Mouse (Mus musculus) ovary, adult 18-20 months (tissue): ENCODE results near the gene Rgsl1.
"Not testable (repeated sequence)": the region's sequence is repeated elsewhere in the genome, so short reads cannot be mapped to it uniquely, and the experiment has no call there.

Experiments
- DNase-seq: peaks from one replicate; pipeline ENCODE4 v3.0.0; 2022; ENCODE audit warnings: low spot score, mixed read lengths

Gene Rgsl1

DNA sequence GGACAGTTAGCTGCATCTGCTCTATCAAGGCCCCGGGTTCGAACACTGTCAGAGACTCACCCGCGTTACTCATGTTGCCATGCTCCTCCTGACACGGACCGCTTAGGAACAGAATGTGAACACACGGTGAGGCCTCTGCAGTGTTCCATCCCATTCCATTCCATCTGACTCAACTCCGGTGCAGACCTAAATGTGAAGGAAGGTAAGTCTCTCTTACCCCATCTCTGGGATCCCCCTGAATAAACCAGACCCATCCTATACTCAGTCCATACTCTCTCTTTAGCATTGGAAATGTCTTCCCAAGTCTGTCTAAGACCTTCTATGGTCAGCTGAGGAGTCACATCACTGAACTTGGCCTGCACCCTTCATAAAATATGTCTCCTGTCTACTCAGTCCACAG is at the start of gene Rgsl1:
Rgsl1 (minus strand) TSS at position 101 of the 400 bp plus-strand sequence.
- no peak for DNase-seq

DNA sequence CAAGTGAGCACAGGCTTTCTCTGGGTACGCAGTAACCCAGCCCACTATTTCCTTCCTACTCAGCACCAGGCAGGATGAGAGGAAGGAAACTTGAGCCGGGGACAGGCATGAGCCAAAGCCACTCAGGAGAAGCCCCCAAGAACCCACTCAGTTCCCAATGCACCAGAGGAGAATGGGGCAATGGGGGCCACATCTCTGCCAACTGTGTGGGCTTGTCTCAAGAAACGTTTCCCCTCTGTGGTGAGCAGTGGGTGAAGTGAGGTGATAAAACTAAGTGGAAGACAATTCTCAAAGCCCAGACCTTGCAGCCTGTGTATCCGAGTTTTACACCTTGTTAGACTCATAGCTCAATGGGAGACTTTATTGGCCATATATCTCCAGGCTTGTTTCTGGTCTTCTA is 47.5 kb upstream of the Rgsl1 start, which contains the start of gene Teddm1a:
Teddm1a (plus strand) TSS at position 301 of the 400 bp plus-strand sequence.
- DNase-seq = no peak

GRCm38 (mm10) chr1:153890121-153890520 is 46.2 kb upstream of the Rgsl1 start:
- no peak for DNase-seq

DNA sequence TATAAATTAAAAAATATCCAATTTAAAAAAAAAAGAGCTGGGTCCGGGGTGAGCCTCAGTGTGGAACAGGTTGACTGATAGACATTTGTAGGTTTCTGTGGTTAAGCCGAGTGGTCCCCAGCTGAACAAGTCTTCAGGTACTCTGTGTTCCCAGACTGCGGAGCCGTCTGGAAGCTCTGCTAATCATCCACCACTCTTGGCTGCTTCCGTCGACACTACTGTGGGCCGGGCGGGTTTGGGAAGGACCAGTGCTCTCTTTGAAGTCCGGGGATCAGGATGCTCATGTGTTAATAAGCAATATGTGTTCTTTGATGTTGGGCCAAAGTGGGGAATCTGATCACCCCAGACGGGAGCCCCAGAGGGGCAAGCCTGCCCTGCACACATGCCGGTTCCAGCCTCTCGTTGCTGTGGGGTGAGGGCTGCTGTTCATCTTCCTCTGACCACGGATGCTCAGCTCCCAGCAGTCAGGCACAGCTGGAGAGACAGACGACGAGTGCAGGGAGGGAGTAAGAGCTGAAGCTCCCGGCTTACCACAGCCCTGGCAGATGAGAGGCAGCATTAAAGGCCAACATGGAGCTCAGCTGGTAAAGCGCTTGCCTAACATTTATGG is 42.2 kb upstream of the Rgsl1 start:
- no peak for DNase-seq

DNA sequence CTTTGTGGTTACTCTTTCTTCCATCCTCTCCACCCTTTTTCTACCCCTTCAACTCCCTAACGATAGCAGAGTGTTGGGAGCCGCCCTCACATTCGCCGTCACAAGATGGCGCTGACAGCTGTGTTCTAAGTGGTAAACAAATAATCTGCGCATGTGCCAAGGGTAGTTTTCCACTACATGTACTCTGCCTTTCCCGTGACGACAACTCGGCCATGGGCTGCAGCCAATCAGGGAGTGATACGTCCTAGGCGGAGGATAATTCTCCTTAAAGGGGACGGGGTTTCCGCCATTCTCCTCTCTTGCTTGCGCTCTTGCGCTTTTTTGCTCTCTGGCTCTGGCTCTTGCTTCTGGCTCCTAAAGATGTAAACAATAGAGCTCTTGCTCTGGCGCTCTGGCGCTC is 36.4 kb upstream of the Rgsl1 start:
- DNase-seq = not testable (repeated sequence)

GRCm38 (mm10) chr1:153874045-153874444 is 30.1 kb upstream of the Rgsl1 start, which contains the start of gene Teddm1b:
Gene Teddm1b, plus strand, starts transcription at chr1:153874345.
- no peak for DNase-seq

DNA sequence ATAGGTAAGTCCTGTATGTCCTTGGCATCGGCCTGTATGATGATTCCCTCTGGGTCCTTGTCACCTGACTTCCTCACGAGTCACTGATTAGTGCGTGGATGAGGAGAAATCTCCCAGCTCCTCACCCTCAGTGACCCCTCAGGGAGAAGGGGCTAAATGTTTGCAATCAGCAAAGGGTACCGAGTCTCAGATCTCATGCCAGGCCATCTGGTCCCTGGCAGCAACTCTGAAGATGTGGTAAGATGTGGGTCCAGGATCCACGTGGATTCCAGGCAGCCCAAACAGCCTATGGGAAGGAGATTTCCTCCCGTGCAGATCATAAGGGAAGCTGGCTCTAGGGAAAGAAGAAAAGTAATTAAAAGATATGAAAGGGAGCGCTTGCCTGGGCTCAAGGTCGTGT is 12.0 kb upstream of the Rgsl1 start:
- DNase-seq = no peak

- DNase-seq = not testable (repeated sequence)
Measured at GRCm38 (mm10) chr1:153852696-153853095, 8.8 kb upstream of the Rgsl1 start.

DNA sequence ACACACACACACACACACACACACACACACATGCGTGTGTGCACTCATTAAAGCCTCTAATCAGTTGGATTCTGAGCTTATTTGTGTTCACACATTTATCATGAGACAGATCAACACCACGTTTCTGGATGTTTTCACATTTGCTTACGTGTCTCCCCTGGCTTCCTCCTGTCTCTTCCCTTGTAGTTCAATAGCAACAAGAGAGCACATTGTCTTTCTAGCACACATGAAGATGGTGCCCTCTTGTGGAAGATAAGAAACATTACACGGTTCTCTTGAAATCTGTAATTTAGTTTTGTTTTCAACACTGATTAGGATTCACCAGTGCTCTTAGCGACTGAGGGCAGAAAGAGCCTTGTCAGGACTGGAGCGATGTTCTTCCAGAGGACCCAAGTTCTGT is 2.9 kb upstream of the Rgsl1 start:
- DNase-seq = no peak

DNA sequence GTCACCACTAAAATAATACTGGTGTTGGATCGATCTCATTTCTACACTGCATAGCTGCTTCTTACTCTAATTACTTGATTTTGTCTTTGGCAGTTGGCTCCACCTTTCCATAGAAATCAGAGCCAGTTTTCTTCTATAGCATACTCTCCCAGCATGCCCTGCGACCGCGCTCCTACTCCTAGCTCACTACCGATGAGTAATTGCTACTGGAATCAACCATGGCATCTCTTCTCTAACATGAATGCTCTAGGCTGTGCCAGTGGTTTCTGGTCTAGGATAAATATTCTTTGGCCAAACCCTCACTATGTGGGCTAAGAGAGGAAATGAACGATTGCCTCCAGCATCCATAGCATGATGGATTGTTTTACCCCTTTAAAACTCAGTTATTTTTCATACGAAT is 2.5 kb upstream of the Rgsl1 start:
- DNase-seq = no peak

DNA sequence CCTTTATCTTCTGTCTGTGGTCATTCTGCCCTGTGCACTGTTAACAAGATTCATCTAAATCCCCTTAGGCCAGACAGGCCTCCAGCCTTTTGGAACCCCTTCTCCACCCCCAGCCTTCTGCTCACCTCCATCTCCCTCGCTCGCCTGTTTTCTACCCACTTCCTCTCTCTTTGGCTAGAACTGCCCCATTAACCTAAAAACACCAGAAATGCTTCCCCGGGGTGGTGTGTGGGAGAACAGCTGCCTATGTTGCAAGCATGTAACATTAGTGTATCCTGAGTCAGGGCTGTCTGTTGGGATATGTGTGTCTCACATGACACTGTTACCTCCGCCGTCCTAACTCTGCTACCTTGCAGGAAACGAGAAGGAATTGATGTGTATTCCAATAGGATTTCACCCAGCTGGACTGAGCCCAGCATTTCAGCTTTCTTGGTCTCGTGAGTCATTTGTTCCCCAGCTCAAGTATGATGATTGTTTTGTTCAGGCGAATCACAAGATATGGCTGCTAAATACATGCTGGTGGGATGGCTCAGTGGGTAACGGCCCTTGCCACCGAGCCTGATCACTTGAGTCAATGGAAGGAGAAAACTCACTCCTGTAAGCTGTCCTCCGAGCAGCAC is 1.7 kb downstream of the Rgsl1 start:
- DNase-seq = no peak

DNA sequence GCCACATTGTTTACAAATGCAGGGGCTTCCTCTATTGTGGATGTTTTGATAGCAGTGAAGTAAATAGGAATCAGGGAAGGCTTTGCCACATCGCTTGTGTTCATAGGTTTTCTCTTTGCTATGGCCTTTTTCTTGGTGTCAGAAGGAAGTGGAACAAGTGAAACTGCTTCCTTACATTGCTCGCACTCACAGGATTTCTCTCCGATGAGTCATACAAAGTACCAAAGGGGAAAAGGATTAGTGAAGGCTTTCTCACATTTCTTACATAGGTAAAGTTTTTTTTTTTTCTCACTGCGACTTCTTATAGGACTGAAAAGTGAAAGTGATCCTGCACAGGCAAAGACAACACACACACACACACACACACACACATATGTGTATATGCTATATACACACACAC is 7.9 kb downstream of the Rgsl1 start:
- no peak for DNase-seq

GRCm38 (mm10) chr1:153830746-153831145 is 13.2 kb downstream of the Rgsl1 start:
- DNase-seq = no peak

GRCm38 (mm10) chr1:153820216-153820615 is 23.7 kb downstream of the Rgsl1 start:
- no peak for DNase-seq

GRCm38 (mm10) chr1:153814278-153814677 is 29.7 kb downstream of the Rgsl1 start:
- no peak for DNase-seq

- peak; percentile 21 for DNase-seq
Measured at GRCm38 (mm10) chr1:153807390-153807993, 36.5 kb downstream of the Rgsl1 start.

GRCm38 (mm10) chr1:153803530-153803929 is 40.4 kb downstream of the Rgsl1 start:
- DNase-seq = no peak

DNA sequence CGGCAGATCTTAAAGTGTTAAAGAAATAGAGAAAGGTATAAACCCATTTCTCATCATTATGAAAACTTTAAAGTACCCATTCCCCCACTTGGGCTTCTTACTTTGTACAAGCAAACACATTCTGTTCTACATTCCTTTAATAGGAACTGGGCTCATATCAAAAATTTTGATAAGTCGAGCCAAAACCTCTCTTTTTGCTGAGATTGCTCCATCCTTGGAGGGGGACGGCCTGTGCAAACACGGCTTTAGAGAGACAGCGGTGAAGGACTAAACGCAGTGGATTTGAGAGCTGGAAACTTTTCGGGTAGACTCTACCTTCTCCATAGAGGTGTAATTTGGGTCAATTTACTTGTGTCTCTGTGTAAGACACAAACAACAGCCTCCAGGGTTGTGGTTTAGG is 41.3 kb downstream of the Rgsl1 start:
- DNase-seq = peak; percentile 3

DNA sequence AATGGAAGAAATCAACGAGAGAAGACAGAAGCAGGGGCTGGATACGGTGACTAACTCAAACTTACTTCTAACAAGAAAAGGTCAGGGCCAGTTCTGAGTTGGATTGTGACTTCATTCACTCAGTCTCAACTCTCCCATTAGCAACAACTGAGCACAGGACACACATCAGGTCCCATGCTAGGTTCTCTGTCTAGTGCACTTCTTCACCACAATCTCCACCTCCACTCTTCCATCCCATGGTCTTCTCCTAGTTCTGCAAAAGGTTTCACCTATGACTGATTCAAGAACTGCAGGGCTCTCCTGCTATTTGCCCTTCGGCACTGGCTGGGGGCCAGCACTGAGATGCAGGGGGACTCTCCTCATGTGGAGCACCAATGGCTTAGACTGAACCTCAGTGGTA is 49.7 kb downstream of the Rgsl1 start:
- no peak for DNase-seq

GRCm38 (mm10) chr1:153790708-153791107 is 53.2 kb downstream of the Rgsl1 start:
- DNase-seq = no peak

DNA sequence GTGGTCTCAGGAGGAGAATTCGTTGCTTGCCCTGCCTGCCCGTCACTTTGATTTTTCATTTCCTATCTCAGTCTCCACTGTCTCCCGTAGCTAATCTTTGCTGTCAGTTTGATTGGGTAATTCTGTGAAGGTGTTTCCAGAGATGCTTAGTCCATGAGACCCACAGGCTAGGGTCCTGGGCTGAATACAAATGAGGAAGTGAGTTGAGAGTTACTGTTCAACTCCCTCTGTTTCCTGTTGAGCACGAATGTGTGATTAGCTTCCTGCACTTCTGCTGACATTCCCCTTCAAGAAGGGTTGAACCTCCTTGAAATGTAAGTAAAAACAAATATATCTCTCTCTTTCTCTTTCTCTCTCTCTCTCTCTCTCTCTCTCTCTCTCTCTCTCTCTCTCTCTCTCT is 58.3 kb downstream of the Rgsl1 start:
- DNase-seq = no peak

- no peak for DNase-seq
Measured at GRCm38 (mm10) chr1:153783339-153783738, 60.6 kb downstream of the Rgsl1 start.

- no peak for DNase-seq
Measured at GRCm38 (mm10) chr1:153778205-153778604, 65.7 kb downstream of the Rgsl1 start.

GRCm38 (mm10) chr1:153776257-153776656 is 67.7 kb downstream of the Rgsl1 start:
- DNase-seq = no peak
